Mouse (Mus musculus): Measurements from ENCODE around the gene Padi2. TPM values are rescaled to one million over a fixed set of nuclear protein-coding genes. Genes with fewer than 3 reads are reported as not detected.

Padi2 gene
- polyA plus RNA-seq, 1 experiment from 2014 or later, result 1.2 TPM

- Histone ChIP-seq H3K36me3 (ENCODE audit: control insufficient read depth, insufficient read depth) (peaks cover 15% of the 10 kb centered on the region; the same call in 1 of the 2 replicates), H3K4me1 (replicated peaks; ENCODE audit: control insufficient read depth, insufficient read depth, low read length) (no peaks in the 10 kb centered on the region; the same call in 1 of the 2 replicates), H3K9ac (ENCODE audit: low read depth, low read length) (peak overlapping the region; percentile 85; the same call in 1 of the 2 replicates), H3K4me3 (ENCODE audit: low read depth, low read length) (peak overlapping the region; percentile 76), H3K9me3 (ENCODE audit: control insufficient read depth) (no peaks in the 10 kb centered on the region), H3K27ac (ENCODE audit: low read depth, low read length) (peak overlapping the region; percentile 87), H3K4me2 (replicated peaks; ENCODE audit: low read depth) (peak overlapping the region; percentile 75), H3K27me3 (replicated peaks; ENCODE audit: control insufficient read depth, insufficient read depth, low read length) (no peaks in the 10 kb centered on the region)
- no peak for ATAC-seq
- 45% methylated on average over 8 of the region's 8 CpGs for WGBS
- no peak for TF ChIP-seq CTCF (IDR thresholded peaks at IDR 0.05; ENCODE audit: low read depth)
Measured at GRCm38 (mm10) chr4:140962207-140962909, 56.2 kb downstream of the Padi2 start.

GRCm38 (mm10) chr4:140962950-140963349 lies 56.8 kb downstream of the Padi2 start:
- Histone ChIP-seq H3K4me2 (replicated peaks; ENCODE audit: low read depth) (peak overlapping the region; percentile 75), H3K27ac (ENCODE audit: low read depth, low read length) (peak overlapping the region; percentile 21), H3K9ac (ENCODE audit: low read depth, low read length) (no peak overlapping the region), H3K36me3 (ENCODE audit: control insufficient read depth, insufficient read depth) (peaks cover 21% of the 10 kb centered on the region; the same call in 1 of the 2 replicates), H3K9me3 (ENCODE audit: control insufficient read depth) (no peaks in the 10 kb centered on the region), H3K4me1 (replicated peaks; ENCODE audit: control insufficient read depth, insufficient read depth, low read length) (no peaks in the 10 kb centered on the region; the same call in 1 of the 2 replicates), H3K4me3 (ENCODE audit: low read depth, low read length) (no peak overlapping the region), H3K27me3 (replicated peaks; ENCODE audit: control insufficient read depth, insufficient read depth, low read length) (no peaks in the 10 kb centered on the region)
- peak; percentile 9 for ATAC-seq
- 12% methylated on average over 5 of the region's 5 CpGs for WGBS
- no peak for TF ChIP-seq CTCF (IDR thresholded peaks at IDR 0.05; ENCODE audit: low read depth)

- H3K4me3 ChIP-seq (ENCODE audit: low read depth, low read length), result no peak overlapping the region
- no peaks in the 10 kb centered on the region for H3K27me3 ChIP-seq (replicated peaks; ENCODE audit: control insufficient read depth, insufficient read depth, low read length)
- TF ChIP-seq CTCF (IDR thresholded peaks at IDR 0.05; ENCODE audit: low read depth), result no peak
- no peak overlapping the region for H3K9ac ChIP-seq (ENCODE audit: low read depth, low read length)
- no peak for ATAC-seq
- 73% methylated on average over 9 of the region's 9 CpGs for WGBS
- H3K4me1 ChIP-seq (replicated peaks; ENCODE audit: control insufficient read depth, insufficient read depth, low read length), result no peaks in the 10 kb centered on the region; the same call in 1 of the 2 replicates
- 0 out of 2 replicates have a peak overlapping the region, but pooled peaks have one; percentile 0 for H3K4me2 ChIP-seq (replicated peaks; ENCODE audit: low read depth)
- H3K27ac ChIP-seq (ENCODE audit: low read depth, low read length), result peak overlapping the region; percentile 36
- H3K9me3 ChIP-seq (ENCODE audit: control insufficient read depth), result no peaks in the 10 kb centered on the region
- peaks cover 22% of the 10 kb centered on the region; the same call in 1 of the 2 replicates for H3K36me3 ChIP-seq (ENCODE audit: control insufficient read depth, insufficient read depth)
Measured at GRCm38 (mm10) chr4:140963941-140964597, 57.9 kb downstream of the Padi2 start.

- H3K27me3 ChIP-seq (replicated peaks; ENCODE audit: control insufficient read depth, insufficient read depth, low read length), result no peaks in the 10 kb centered on the region
- H3K9ac ChIP-seq (ENCODE audit: low read depth, low read length), result no peak overlapping the region
- H3K9me3 ChIP-seq (ENCODE audit: control insufficient read depth), result no peaks in the 10 kb centered on the region
- H3K4me1 ChIP-seq (replicated peaks; ENCODE audit: control insufficient read depth, insufficient read depth, low read length), result no peaks in the 10 kb centered on the region; the same call in 1 of the 2 replicates
- H3K4me2 ChIP-seq (replicated peaks; ENCODE audit: low read depth), result no peak overlapping the region
- peaks cover 27% of the 10 kb centered on the region; the same call in 1 of the 2 replicates for H3K36me3 ChIP-seq (ENCODE audit: control insufficient read depth, insufficient read depth)
- no peak overlapping the region for H3K27ac ChIP-seq (ENCODE audit: low read depth, low read length)
- H3K4me3 ChIP-seq (ENCODE audit: low read depth, low read length), result no peak overlapping the region
- no peak for ATAC-seq
- WGBS, result 16% methylated on average over 7 of the region's 7 CpGs
- TF ChIP-seq CTCF (IDR thresholded peaks at IDR 0.05; ENCODE audit: low read depth), result peak; percentile 96
Measured at GRCm38 (mm10) chr4:140964620-140965019, 58.5 kb downstream of the Padi2 start.

GRCm38 (mm10) chr4:140967386-140968159 lies 61.4 kb downstream of the Padi2 start:
- Histone ChIP-seq H3K4me2 (replicated peaks; ENCODE audit: low read depth) (no peak overlapping the region), H3K4me3 (ENCODE audit: low read depth, low read length) (no peak overlapping the region), H3K36me3 (ENCODE audit: control insufficient read depth, insufficient read depth) (peaks cover 55% of the 10 kb centered on the region), H3K9me3 (ENCODE audit: control insufficient read depth) (no peaks in the 10 kb centered on the region), H3K27me3 (replicated peaks; ENCODE audit: control insufficient read depth, insufficient read depth, low read length) (no peaks in the 10 kb centered on the region), H3K4me1 (replicated peaks; ENCODE audit: control insufficient read depth, insufficient read depth, low read length) (no peaks in the 10 kb centered on the region), H3K9ac (ENCODE audit: low read depth, low read length) (no peak overlapping the region), H3K27ac (ENCODE audit: low read depth, low read length) (peak overlapping the region; percentile 35)
- WGBS, result 65% methylated on average over 11 of the region's 11 CpGs
- TF ChIP-seq CTCF (IDR thresholded peaks at IDR 0.05; ENCODE audit: low read depth), result no peak
- no peak for ATAC-seq

GRCm38 (mm10) chr4:140971691-140972090 lies 65.5 kb downstream of the Padi2 start:
- no peak overlapping the region for H3K4me3 ChIP-seq (ENCODE audit: low read depth, low read length)
- H3K4me1 ChIP-seq (replicated peaks; ENCODE audit: control insufficient read depth, insufficient read depth, low read length), result 0 out of 2 replicates have a peak, but pooled peaks cover 7% of the 10 kb centered on the region
- no peak for TF ChIP-seq CTCF (IDR thresholded peaks at IDR 0.05; ENCODE audit: low read depth)
- 84% methylated on average over 13 of the region's 13 CpGs for WGBS
- H3K9ac ChIP-seq (ENCODE audit: low read depth, low read length), result no peak overlapping the region
- H3K36me3 ChIP-seq (ENCODE audit: control insufficient read depth, insufficient read depth), result peaks cover 84% of the 10 kb centered on the region
- H3K9me3 ChIP-seq (ENCODE audit: control insufficient read depth), result no peaks in the 10 kb centered on the region
- H3K27me3 ChIP-seq (replicated peaks; ENCODE audit: control insufficient read depth, insufficient read depth, low read length), result no peaks in the 10 kb centered on the region
- H3K27ac ChIP-seq (ENCODE audit: low read depth, low read length), result no peak overlapping the region
- ATAC-seq, result no peak
- no peak overlapping the region for H3K4me2 ChIP-seq (replicated peaks; ENCODE audit: low read depth)
